Mouse (Mus musculus) lung, postnatal 0 days (tissue): ENCODE measurements around the gene Fbxl17.

Source experiments
- CTCF ChIP-seq: IDR thresholded peaks from 2 replicates; pipeline ENCODE4 v1.5.1; 2016; ENCODE audit warnings: antibody characterized with exemption, mild to moderate bottlenecking
- EP300 ChIP-seq: IDR thresholded peaks from 2 replicates; pipeline ENCODE4 v1.6.1; 2016; ENCODE audit warnings: antibody characterized with exemption, mild to moderate bottlenecking, control low read depth

GRCm38 (mm10) chr17:63119077-63119476 lies 380.7 kb downstream of the Fbxl17 start:
- TF ChIP-seq CTCF (no peak), EP300 (no peak)
